Mouse (Mus musculus): Measurements from ENCODE around the gene Smco3. TPM values are rescaled to one million over a fixed set of nuclear protein-coding genes. Genes with fewer than 3 reads are reported as not detected.
A peak's percentile ranks its signal among the peaks of the same experiment; 100 is the strongest.
"Not testable (repeated sequence)": the region's sequence is repeated elsewhere in the genome, so short reads cannot be mapped to it uniquely, and the experiment has no call there.

The Smco3 gene
- 1.0 and 1.9 TPM in 2 replicates for polyA plus RNA-seq (2015; fragmentation: Nextera tagmentation; extraction: Ambion mirVana)

DNA sequence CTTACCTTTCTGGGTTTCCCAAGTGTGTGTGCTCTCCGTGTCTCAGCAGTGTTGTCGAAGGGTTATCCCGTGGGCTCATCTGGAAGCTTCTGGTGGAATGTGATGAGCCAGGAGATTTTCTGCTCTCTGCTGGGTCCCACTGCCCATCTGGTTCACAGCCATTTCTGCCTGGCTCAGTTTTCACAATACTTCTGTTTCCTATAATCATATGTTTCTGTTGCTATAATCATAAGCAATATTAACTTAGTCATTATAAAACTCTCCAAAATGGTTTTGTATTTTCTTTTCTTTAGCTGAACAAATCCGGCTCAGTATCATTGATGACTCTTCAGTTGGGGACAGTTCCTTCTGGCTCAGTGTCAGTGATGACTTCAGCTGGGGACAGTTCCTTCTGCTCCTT lies at the start of gene Smco3:
Gene Smco3 (minus strand): TSS at position 101 of the 400 bp plus-strand sequence.
- H3K9me3 ChIP-seq, result no peaks in the 10 kb centered on the region
- no peaks in the 10 kb centered on the region for H3K36me3 ChIP-seq
- no peak for ATAC-seq (ENCODE audit: insufficient read depth, low FRiP score, low read depth)
- 0 out of 2 replicates have a peak within 1 kb of the TSS, but pooled peaks have one; percentile 7 for H3K4me3 ChIP-seq (replicated peaks)
- H3K4me1 ChIP-seq, result no peaks in the 10 kb centered on the region
- 49% methylated on average over 4 of the region's 4 CpGs for WGBS
- no peak within 1 kb of the TSS for H3K4me2 ChIP-seq
- H3K9ac ChIP-seq, result no peak within 1 kb of the TSS
- H3K27me3 ChIP-seq (replicated peaks), result no peaks in the 10 kb centered on the region
- no peak within 1 kb of the TSS for H3K27ac ChIP-seq

DNA sequence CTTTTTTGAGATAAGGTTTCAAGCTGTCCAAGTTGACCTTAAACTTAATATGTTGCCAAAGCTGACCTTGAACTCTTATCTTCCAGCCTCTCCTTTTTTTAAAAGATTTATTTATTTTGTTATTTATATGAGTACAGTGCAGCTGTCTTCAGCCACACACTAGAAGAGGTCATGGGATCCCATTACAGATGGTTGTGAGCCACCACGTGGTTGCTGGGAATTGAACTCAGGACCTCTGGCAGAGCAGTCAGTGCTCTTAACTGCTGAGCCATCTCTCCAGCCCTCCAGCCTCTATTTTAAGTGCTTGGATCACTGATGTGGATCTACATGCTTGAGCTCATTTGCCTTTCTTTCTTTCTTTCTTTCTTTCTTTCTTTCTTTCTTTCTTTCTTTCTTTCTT lies 49.5 kb upstream of the Smco3 start:
- ATAC-seq (ENCODE audit: insufficient read depth, low FRiP score, low read depth); H3K4me3 ChIP-seq (replicated peaks): not testable (repeated sequence)
- WGBS, result 50% methylated on average over 1 of the region's 1 CpGs

DNA sequence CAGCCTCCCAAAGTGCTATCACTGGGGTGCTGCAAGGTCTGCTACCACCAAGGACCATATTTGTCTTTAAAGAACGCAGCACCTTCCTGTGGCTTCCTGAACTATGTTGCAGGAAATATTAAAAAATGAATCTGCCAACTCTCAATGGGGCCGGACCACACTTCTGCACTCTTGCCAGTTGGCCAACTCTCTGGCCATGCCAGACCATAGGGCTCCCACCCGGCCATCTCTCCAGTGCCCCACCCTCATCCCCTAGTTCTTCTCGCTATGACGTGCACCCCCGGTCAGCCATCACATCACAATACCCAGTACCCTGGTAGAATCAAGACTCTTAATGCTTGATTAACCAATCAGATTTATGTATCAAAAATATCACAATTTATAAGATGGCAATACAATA lies 48.7 kb upstream of the Smco3 start:
- 92% methylated on average over 6 of the region's 6 CpGs for WGBS
- Histone ChIP-seq H3K27ac (no peak overlapping the region), H3K4me1 (0 out of 2 replicates have a peak, but pooled peaks cover 6% of the 10 kb centered on the region), H3K9me3 (no peaks in the 10 kb centered on the region), H3K36me3 (no peaks in the 10 kb centered on the region), H3K4me3 (replicated peaks) (no peak overlapping the region), H3K27me3 (replicated peaks) (no peaks in the 10 kb centered on the region), H3K9ac (no peak overlapping the region), H3K4me2 (no peak overlapping the region)
- ATAC-seq (ENCODE audit: insufficient read depth, low FRiP score, low read depth), result no peak

More for the DNA sequence above, 49.5 kb upstream of the Smco3 start:
- H3K27me3 ChIP-seq (replicated peaks); H3K36me3 ChIP-seq; H3K27ac ChIP-seq; H3K9ac ChIP-seq; H3K4me1 ChIP-seq; H3K4me2 ChIP-seq; H3K9me3 ChIP-seq: not testable (repeated sequence)

DNA sequence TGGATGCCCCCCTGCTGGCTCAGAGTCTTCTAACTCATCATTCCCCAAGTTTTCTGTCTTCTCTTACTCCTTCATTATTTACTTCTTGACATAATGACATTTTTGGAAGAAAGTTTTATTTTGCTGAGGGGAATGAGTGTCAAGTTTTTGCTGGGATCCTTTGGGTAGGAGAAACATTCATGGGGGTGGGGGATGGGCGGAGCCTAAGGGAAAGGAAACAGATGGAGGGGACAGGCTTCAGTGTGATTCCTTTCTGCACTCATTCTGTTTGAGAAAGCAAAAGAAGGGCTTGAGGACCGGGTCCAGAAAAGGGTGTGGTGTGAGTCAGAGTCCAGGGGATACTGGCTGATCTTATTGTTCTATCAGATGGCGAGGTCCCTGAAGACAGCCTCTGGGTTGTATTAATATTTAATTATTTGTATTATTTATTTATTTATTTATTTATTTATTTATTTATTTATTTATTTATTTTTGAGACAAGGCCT lies 48.2 kb upstream of the Smco3 start:
- Histone ChIP-seq H3K4me1 (0 out of 2 replicates have a peak, but pooled peaks cover 6% of the 10 kb centered on the region), H3K36me3 (no peaks in the 10 kb centered on the region), H3K9ac (no peak overlapping the region), H3K9me3 (no peaks in the 10 kb centered on the region), H3K4me3 (replicated peaks) (no peak overlapping the region), H3K27ac (no peak overlapping the region), H3K4me2 (no peak overlapping the region), H3K27me3 (replicated peaks) (no peaks in the 10 kb centered on the region)
- ATAC-seq (ENCODE audit: insufficient read depth, low FRiP score, low read depth), result no peak
- WGBS, result 73% methylated on average over 3 of the region's 3 CpGs

DNA sequence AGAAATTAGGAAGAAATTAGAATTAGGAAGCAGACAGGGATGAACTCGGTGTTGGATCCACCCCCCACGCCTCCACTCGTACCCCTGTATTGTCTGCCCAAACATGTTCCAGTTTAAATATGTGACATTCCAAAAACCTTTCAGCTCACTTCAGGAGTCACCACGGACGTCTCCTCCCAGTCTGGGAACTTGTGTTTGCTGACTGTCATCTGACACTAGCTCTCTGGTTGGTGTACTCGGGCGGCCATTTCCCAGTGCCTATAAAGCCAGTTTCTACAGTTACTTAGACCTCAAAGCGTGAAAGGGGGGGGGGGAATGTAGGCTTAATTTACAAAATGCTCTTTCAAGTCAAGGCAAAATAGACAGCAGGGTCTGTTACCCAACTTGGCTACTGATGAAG lies 46.4 kb upstream of the Smco3 start:
- Histone ChIP-seq H3K4me2 (no peak overlapping the region), H3K27me3 (replicated peaks) (no peaks in the 10 kb centered on the region), H3K9me3 (no peaks in the 10 kb centered on the region), H3K36me3 (no peaks in the 10 kb centered on the region), H3K9ac (no peak overlapping the region), H3K4me1 (no peaks in the 10 kb centered on the region), H3K27ac (no peak overlapping the region), H3K4me3 (replicated peaks) (no peak overlapping the region)
- WGBS, result 61% methylated on average over 8 of the region's 8 CpGs
- ATAC-seq (ENCODE audit: insufficient read depth, low FRiP score, low read depth), result no peak

DNA sequence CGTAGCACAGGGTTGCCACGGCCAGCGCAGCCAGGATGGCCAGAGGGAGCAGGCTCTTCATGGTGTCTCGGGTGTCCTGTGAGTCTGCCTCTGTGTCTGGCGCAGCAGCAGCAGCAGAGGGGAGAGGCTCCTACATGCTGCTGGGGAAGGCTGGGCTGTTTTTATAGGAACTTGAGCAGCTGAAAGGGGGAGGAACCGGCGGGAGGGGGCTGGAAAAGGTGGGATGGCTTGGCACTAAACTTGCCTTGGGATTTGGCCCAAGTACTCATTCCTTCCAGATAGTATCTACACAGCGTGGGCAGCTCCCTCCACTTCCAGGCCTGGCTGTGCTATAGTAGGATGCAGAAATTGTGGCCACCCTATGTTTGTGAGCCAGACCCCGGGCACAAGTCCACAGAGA lies 40.4 kb upstream of the Smco3 start, which contains the start of gene Mgp:
Gene Mgp (minus strand): TSS at position 154 of the 400 bp plus-strand sequence.
- no peaks in the 10 kb centered on the region for H3K9me3 ChIP-seq
- no peaks in the 10 kb centered on the region for H3K36me3 ChIP-seq
- no peaks in the 10 kb centered on the region for H3K4me1 ChIP-seq
- peak within 1 kb of the TSS; percentile 33 for H3K4me3 ChIP-seq (replicated peaks)
- H3K4me2 ChIP-seq, result peak within 1 kb of the TSS; percentile 39
- peak within 1 kb of the TSS; percentile 37; the same call in 1 of the 2 replicates for H3K27ac ChIP-seq
- WGBS, result 32% methylated on average over 9 of the region's 9 CpGs
- no peak within 1 kb of the TSS; the same call in 1 of the 2 replicates for H3K9ac ChIP-seq
- no peaks in the 10 kb centered on the region for H3K27me3 ChIP-seq (replicated peaks)
- ATAC-seq (ENCODE audit: insufficient read depth, low FRiP score, low read depth), result no peak

DNA sequence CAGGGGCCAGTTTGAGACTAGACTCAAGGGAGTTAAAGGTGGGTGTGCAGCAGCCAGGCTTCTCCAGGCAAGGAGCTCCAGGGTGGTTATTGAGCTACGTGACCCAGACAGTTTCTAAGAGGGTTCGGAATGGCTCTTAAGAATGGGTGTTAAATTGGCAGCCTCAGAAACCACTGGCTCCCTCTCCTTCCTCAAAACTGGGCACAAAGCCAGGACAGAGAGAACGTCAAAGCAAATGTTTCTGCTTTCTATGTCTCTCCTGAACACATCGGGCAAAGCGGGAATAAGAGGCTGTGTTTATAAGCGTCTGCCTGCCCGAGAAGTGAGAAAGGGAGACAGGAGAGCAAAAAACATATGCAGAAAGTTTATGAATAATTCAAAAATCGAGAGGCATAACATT lies 39.3 kb upstream of the Smco3 start:
- 30% methylated on average over 8 of the region's 8 CpGs for WGBS
- ATAC-seq (ENCODE audit: insufficient read depth, low FRiP score, low read depth), result no peak
- no peaks in the 10 kb centered on the region for H3K4me1 ChIP-seq
- H3K27me3 ChIP-seq (replicated peaks), result no peaks in the 10 kb centered on the region
- peak overlapping the region; percentile 18 for H3K4me3 ChIP-seq (replicated peaks)
- H3K9ac ChIP-seq, result no peak overlapping the region
- H3K9me3 ChIP-seq, result no peaks in the 10 kb centered on the region
- peak overlapping the region; percentile 33 for H3K4me2 ChIP-seq
- no peak overlapping the region for H3K27ac ChIP-seq
- H3K36me3 ChIP-seq, result no peaks in the 10 kb centered on the region

DNA sequence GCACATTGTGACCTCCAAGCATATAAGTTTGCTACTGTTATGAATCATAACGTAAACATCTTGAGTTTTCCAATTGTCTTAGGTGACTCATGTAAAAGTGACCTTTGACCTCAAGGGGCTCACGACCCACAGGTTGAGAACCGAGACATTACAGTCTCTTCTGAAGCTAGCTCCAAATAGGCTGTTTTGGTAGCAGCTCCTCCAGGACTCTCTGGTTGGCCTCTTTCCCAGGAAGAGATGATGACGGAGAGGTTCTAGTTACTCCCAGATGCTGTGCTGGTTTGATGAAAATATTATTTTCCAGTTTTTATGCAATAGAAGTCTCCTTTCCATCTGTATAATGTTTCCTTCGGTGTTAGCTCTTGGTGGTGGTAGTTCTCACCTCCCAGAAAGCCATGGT lies 33.7 kb upstream of the Smco3 start:
- no peak for ATAC-seq (ENCODE audit: insufficient read depth, low FRiP score, low read depth)
- no peak overlapping the region for H3K4me3 ChIP-seq (replicated peaks)
- H3K27me3 ChIP-seq (replicated peaks), result no peaks in the 10 kb centered on the region
- H3K4me1 ChIP-seq, result peaks cover 8% of the 10 kb centered on the region
- H3K27ac ChIP-seq, result no peak overlapping the region
- no peak overlapping the region for H3K9ac ChIP-seq
- H3K36me3 ChIP-seq, result no peaks in the 10 kb centered on the region
- H3K4me2 ChIP-seq, result no peak overlapping the region
- no peaks in the 10 kb centered on the region for H3K9me3 ChIP-seq
- 61% methylated on average over 5 of the region's 5 CpGs for WGBS

DNA sequence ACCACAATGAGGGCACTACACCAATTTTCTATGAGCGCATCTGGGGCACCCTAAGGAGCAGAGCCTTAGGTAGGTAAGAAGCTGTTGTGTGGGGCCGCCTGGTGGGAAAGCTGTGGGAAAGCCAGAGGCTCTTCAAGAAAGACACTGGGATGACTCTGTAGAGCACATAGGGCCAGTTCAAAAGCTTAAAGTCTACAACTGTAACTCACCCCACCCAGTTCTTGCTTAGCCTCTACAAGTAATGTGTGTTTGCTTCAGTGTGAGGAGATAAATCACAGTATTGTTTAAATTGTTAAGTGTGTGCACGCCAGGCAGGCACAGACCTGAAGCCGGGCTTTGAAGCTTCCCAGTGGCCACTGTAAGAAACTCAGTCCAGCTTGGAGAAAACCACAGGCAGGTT lies 30.9 kb upstream of the Smco3 start:
- Histone ChIP-seq H3K9ac (no peak overlapping the region), H3K27me3 (replicated peaks) (no peaks in the 10 kb centered on the region), H3K4me3 (replicated peaks) (no peak overlapping the region), H3K27ac (peak overlapping the region; percentile 67; the same call in 1 of the 2 replicates), H3K36me3 (no peaks in the 10 kb centered on the region), H3K4me1 (peaks cover 8% of the 10 kb centered on the region), H3K4me2 (no peak overlapping the region), H3K9me3 (no peaks in the 10 kb centered on the region)
- no peak; the same call in 1 of the 2 replicates for ATAC-seq (ENCODE audit: insufficient read depth, low FRiP score, low read depth)
- WGBS, result 52% methylated on average over 4 of the region's 4 CpGs

DNA sequence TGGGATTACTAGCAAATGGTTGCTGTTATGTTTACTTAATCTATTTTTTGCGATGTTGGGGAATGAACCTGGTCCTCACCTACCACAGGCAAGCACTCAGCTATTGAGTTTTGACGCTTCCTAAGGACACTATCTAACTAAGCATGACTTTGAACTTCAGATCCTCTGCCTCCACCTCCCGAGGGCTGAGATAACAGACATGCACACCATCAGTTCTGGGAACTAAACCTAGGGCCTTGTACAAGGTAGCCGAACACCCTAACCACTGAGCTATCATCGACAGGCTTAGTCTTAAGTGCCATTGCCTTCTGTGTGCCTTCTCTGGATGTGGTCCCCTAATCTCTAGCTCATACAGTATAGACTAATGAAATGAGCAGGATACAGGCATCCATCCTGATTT lies 30.1 kb upstream of the Smco3 start:
- H3K9me3 ChIP-seq, result no peaks in the 10 kb centered on the region
- H3K36me3 ChIP-seq, result no peaks in the 10 kb centered on the region
- H3K4me2 ChIP-seq, result no peak overlapping the region
- H3K9ac ChIP-seq, result no peak overlapping the region
- 85% methylated on average over 5 of the region's 5 CpGs for WGBS
- H3K27ac ChIP-seq, result no peak overlapping the region
- no peak overlapping the region for H3K4me3 ChIP-seq (replicated peaks)
- ATAC-seq (ENCODE audit: insufficient read depth, low FRiP score, low read depth), result no peak
- H3K4me1 ChIP-seq, result peaks cover 8% of the 10 kb centered on the region
- no peaks in the 10 kb centered on the region for H3K27me3 ChIP-seq (replicated peaks)

DNA sequence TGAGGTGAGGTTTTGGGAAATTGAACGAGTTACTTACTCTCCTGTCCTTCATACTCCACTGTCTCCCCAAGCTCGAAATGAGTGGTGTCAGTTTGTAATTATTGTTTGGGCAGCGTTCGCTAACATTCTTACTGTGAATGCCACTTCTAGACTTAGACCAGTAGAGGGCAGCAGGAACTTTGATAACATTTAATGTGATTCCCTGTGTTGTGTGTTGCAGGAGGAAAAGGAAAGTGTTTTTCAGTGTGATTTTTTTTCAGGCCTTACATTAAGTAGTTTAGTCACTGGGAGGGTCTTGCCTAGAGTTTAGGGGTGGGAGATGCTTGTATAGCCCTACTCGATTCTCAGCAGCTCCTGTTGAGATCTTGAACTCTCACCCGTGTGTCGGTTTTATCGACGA lies 25.8 kb upstream of the Smco3 start:
- 34% methylated on average over 9 of the region's 9 CpGs for WGBS
- no peaks in the 10 kb centered on the region for H3K36me3 ChIP-seq
- H3K4me3 ChIP-seq (replicated peaks), result no peak overlapping the region
- H3K27me3 ChIP-seq (replicated peaks), result no peaks in the 10 kb centered on the region
- no peak for ATAC-seq (ENCODE audit: insufficient read depth, low FRiP score, low read depth)
- 0 out of 2 replicates have a peak overlapping the region, but pooled peaks have one; percentile 26 for H3K27ac ChIP-seq
- no peak overlapping the region for H3K9ac ChIP-seq
- H3K4me2 ChIP-seq, result no peak overlapping the region
- H3K4me1 ChIP-seq, result peaks cover 14% of the 10 kb centered on the region
- no peaks in the 10 kb centered on the region for H3K9me3 ChIP-seq

DNA sequence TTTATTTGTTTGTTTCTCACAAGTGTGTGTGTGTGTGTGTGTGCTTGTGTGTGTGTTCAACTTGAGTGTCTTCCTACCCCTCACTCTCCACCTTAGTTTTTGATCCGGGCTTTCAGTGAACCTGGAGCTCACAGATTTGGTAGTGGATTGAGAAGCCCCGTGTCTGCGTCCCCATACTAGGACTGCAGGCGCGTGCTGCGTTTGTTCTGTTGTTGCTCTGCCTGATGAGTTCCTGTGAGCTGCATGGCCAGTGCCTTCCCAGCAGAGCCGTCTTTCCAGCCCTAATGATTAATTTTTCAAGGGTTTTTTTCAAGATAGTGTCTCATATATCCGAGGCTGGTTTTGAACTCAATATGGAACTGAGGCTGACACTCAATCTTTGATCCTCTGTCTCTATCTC lies 23.2 kb upstream of the Smco3 start:
- H3K4me2 ChIP-seq, result no peak overlapping the region
- no peaks in the 10 kb centered on the region for H3K9me3 ChIP-seq
- peaks cover 18% of the 10 kb centered on the region for H3K4me1 ChIP-seq
- H3K27me3 ChIP-seq (replicated peaks), result no peaks in the 10 kb centered on the region
- 0 out of 2 replicates have a peak overlapping the region, but pooled peaks have one; percentile 84 for H3K27ac ChIP-seq
- no peaks in the 10 kb centered on the region for H3K36me3 ChIP-seq
- H3K4me3 ChIP-seq (replicated peaks), result no peak overlapping the region
- H3K9ac ChIP-seq, result no peak overlapping the region
- 55% methylated on average over 8 of the region's 8 CpGs for WGBS
- no peak for ATAC-seq (ENCODE audit: insufficient read depth, low FRiP score, low read depth)

DNA sequence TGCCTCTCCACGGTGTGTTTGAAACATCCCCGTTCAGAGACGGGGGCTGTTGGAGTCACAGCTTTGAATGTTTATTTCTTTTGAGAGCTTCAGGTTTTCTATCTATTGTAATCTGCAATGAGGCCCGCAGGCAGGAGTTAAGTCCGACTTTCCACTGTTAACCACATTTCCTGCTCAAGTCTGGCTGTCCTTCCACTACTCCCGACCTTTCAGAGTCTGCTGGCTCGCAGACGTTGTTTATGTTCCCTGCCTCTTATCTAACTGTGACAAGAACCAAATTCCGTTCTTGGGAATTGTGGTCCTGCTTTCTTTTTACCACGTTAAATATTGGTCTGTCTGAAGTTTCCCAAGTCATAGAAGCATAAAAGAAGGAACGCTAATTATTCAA lies 22.6 kb upstream of the Smco3 start:
- WGBS, result 8% methylated on average over 11 of the region's 11 CpGs
- no peaks in the 10 kb centered on the region for H3K9me3 ChIP-seq
- peak overlapping the region; percentile 24; the same call in 1 of the 2 replicates for H3K4me3 ChIP-seq (replicated peaks)
- H3K4me2 ChIP-seq, result peak overlapping the region; percentile 45
- H3K4me1 ChIP-seq, result peaks cover 18% of the 10 kb centered on the region
- H3K27me3 ChIP-seq (replicated peaks), result no peaks in the 10 kb centered on the region
- no peaks in the 10 kb centered on the region for H3K36me3 ChIP-seq
- H3K27ac ChIP-seq, result peak overlapping the region; percentile 84
- no peak overlapping the region for H3K9ac ChIP-seq
- ATAC-seq (ENCODE audit: insufficient read depth, low FRiP score, low read depth), result peak; percentile 54; the same call in 1 of the 2 replicates
